Mouse (Mus musculus) kidney, adult 2 months (tissue): Measurements from ENCODE around the gene Cobl.

ENCODE experiments used
- CTCF ChIP-seq: fragments of 200-500 bp; conservative IDR thresholded peaks from 2 replicates; pipeline ENCODE4 v1.5.1; 2011; ENCODE audit warnings: low read depth, mild to moderate bottlenecking, control low read depth, low read length, moderate library complexity, mixed read lengths; ENCODE audit not compliant: insufficient read depth, insufficient read length
- POLR2A ChIP-seq: fragments of 200-500 bp; IDR thresholded peaks from one replicate; pipeline ENCODE4 v1.6.1; 2011; ENCODE audit warnings: low read depth, low read length, control low read depth

GRCm38 (mm10) chr11:12199441-12199840, 265.3 kb downstream of the Cobl start:
- no peak for TF ChIP-seq CTCF
- TF ChIP-seq POLR2A = no peak
